Mouse (Mus musculus): ENCODE results near the gene Naif1.

The Naif1 gene

DNA sequence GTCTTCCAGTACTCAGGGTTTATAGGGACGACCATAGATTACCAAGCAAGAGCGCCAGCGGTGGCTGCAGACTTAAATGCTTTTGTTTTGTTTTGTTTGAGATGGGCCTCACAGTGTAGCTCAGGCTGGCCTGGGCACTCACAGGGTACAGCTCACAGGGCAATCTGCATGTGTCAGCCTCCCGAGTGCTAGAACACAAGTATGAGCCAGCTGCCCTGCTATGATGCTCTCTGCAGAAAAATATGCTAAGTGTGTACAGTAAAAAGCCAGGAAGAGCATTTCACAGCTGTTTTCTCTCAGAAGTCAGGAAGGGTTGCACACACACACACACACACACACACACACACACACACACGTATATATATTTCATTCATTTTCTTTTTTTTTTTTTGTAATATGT is 50.2 kb downstream of the Naif1 start:
- no peak for DNase-seq (ENCODE audit: low spot score in 2 of 2)

GRCm38 (mm10) chr2:32501754-32502324 is 51.6 kb downstream of the Naif1 start:
- DNase-seq (ENCODE audit: low spot score in 2 of 2) = no peak

DNA sequence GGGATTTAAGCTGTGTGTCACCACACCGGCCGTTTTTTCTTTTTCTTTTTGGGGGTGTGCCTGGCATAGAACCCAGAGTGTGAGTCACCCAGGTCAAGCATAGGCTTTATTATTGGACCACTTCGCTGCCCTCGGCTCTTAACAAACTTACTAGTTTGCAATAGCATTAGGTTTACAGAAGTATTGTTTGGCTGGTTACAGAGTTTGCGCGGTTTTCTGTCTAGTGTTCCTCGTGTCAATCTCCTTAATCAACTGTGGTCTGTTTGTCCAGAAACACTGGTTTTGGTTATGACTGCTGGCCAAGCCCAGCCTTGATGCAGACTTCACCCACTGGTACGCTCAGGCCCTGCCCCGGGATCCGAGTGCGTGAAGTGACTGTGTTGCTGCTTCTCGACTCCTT is 52.6 kb downstream of the Naif1 start:
- DNase-seq (ENCODE audit: low spot score in 2 of 2) = no peak

DNA sequence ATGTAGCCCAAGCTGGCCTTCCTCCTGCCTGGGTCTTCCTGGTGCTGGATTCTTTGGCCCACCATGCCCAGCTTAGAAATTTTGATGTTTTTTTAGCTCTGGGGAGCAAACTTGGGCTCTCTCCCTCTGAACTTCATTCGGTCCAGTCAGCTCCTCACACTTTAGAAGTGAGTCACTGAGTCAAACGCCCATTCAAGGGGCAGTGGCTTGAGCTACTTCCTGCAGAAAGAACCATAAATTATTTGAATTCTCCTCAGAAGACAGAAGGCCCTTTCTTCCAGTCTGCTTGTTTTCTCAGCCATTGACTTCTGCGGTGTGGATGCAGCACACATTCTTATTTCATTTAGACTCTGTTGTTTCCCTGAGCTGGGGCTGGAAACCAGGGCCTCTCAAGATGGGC is 53.3 kb downstream of the Naif1 start:
- DNase-seq (ENCODE audit: low spot score in 2 of 2) = no peak

- no peak for DNase-seq (ENCODE audit: low spot score in 2 of 2)
These were observed 55.3 kb downstream of the Naif1 start for GRCm38 (mm10) chr2:32505536-32505935.
